Mouse (Mus musculus): ENCODE results near the gene Sart3. TPM values are rescaled to one million over a fixed set of nuclear protein-coding genes. Genes with fewer than 3 reads are reported as not detected.

The Sart3 gene
- polyA plus RNA-seq, 1 experiment from 2014 or later = 100 TPM

- H3K4me3 ChIP-seq = no peak overlapping the region
- H3K27me3 ChIP-seq (ENCODE audit: low read depth, poor library complexity, severe bottlenecking) = 0 out of 2 replicates have a peak, but pooled peaks cover 10% of the 10 kb centered on the region
- H3K36me3 ChIP-seq = no peaks in the 10 kb centered on the region
- peaks cover 26% of the 10 kb centered on the region for H3K4me1 ChIP-seq
- H3K9me3 ChIP-seq (replicated peaks) = no peaks in the 10 kb centered on the region
- DNase-seq (ENCODE audit: low spot score) = no peak
- 82% methylated on average over 12 of the region's 12 CpGs for WGBS
- no peak overlapping the region for H3K27ac ChIP-seq
Measured at GRCm38 (mm10) chr5:113725417-113725816, 46.9 kb downstream of the Sart3 start.

GRCm38 (mm10) chr5:113724446-113724845 lies 47.9 kb downstream of the Sart3 start, which contains the start of gene 1700069L16Rik:
Gene 1700069L16Rik, minus strand, starts transcription at chr5:113724772.
- Histone ChIP-seq H3K27ac (no peak within 1 kb of the TSS), H3K36me3 (no peaks in the 10 kb centered on the region), H3K9me3 (replicated peaks) (no peaks in the 10 kb centered on the region), H3K27me3 (ENCODE audit: low read depth, poor library complexity, severe bottlenecking) (0 out of 2 replicates have a peak, but pooled peaks cover 10% of the 10 kb centered on the region), H3K4me3 (no peak within 1 kb of the TSS), H3K4me1 (peaks cover 21% of the 10 kb centered on the region)
- DNase-seq (ENCODE audit: low spot score) = peak; percentile 96
- WGBS = 4% methylated on average over 15 of the region's 15 CpGs

GRCm38 (mm10) chr5:113723567-113724237 lies 48.6 kb downstream of the Sart3 start:
- no peak for DNase-seq (ENCODE audit: low spot score)
- 39% methylated on average over 8 of the region's 8 CpGs for WGBS
- H3K9me3 ChIP-seq (replicated peaks) = no peaks in the 10 kb centered on the region
- 0 out of 2 replicates have a peak, but pooled peaks cover 10% of the 10 kb centered on the region for H3K27me3 ChIP-seq (ENCODE audit: low read depth, poor library complexity, severe bottlenecking)
- H3K27ac ChIP-seq = no peak overlapping the region
- H3K4me1 ChIP-seq = peaks cover 20% of the 10 kb centered on the region
- no peaks in the 10 kb centered on the region for H3K36me3 ChIP-seq
- H3K4me3 ChIP-seq = no peak overlapping the region

GRCm38 (mm10) chr5:113722224-113723013 lies 49.9 kb downstream of the Sart3 start:
- no peak overlapping the region for H3K4me3 ChIP-seq
- H3K27ac ChIP-seq = no peak overlapping the region
- no peaks in the 10 kb centered on the region for H3K9me3 ChIP-seq (replicated peaks)
- 84% methylated on average over 10 of the region's 10 CpGs for WGBS
- no peaks in the 10 kb centered on the region for H3K36me3 ChIP-seq
- peaks cover 12% of the 10 kb centered on the region for H3K4me1 ChIP-seq
- H3K27me3 ChIP-seq (ENCODE audit: low read depth, poor library complexity, severe bottlenecking) = 0 out of 2 replicates have a peak, but pooled peaks cover 9% of the 10 kb centered on the region
- no peak for DNase-seq (ENCODE audit: low spot score)

- Histone ChIP-seq H3K27me3 (ENCODE audit: low read depth, poor library complexity, severe bottlenecking) (0 out of 2 replicates have a peak, but pooled peaks cover 5% of the 10 kb centered on the region), H3K36me3 (no peaks in the 10 kb centered on the region), H3K27ac (no peak overlapping the region), H3K9me3 (replicated peaks) (no peaks in the 10 kb centered on the region), H3K4me1 (peaks cover 17% of the 10 kb centered on the region), H3K4me3 (no peak overlapping the region)
- WGBS = 89% methylated on average over 8 of the region's 8 CpGs
- DNase-seq (ENCODE audit: low spot score) = no peak
Measured at GRCm38 (mm10) chr5:113719221-113719661, 53.1 kb downstream of the Sart3 start.

- 9% methylated on average over 12 of the region's 12 CpGs for WGBS
- Histone ChIP-seq H3K27ac (no peak overlapping the region), H3K4me1 (peaks cover 10% of the 10 kb centered on the region), H3K27me3 (ENCODE audit: low read depth, poor library complexity, severe bottlenecking) (no peaks in the 10 kb centered on the region), H3K36me3 (no peaks in the 10 kb centered on the region), H3K4me3 (no peak overlapping the region), H3K9me3 (replicated peaks) (no peaks in the 10 kb centered on the region)
- peak; percentile 73 for DNase-seq (ENCODE audit: low spot score)
Measured at GRCm38 (mm10) chr5:113716581-113717388, 55.5 kb downstream of the Sart3 start.

- H3K4me1 ChIP-seq = peaks cover 10% of the 10 kb centered on the region
- no peak for DNase-seq (ENCODE audit: low spot score)
- H3K36me3 ChIP-seq = no peaks in the 10 kb centered on the region
- no peak overlapping the region for H3K27ac ChIP-seq
- no peaks in the 10 kb centered on the region for H3K27me3 ChIP-seq (ENCODE audit: low read depth, poor library complexity, severe bottlenecking)
- no peak overlapping the region for H3K4me3 ChIP-seq
- WGBS = 86% methylated on average over 2 of the region's 2 CpGs
- H3K9me3 ChIP-seq (replicated peaks) = no peaks in the 10 kb centered on the region
Measured at GRCm38 (mm10) chr5:113712861-113713260, 59.4 kb downstream of the Sart3 start.

- no peak for DNase-seq (ENCODE audit: low spot score)
- H3K9me3 ChIP-seq (replicated peaks) = no peaks in the 10 kb centered on the region
- H3K4me1 ChIP-seq = peaks cover 19% of the 10 kb centered on the region
- 60% methylated on average over 21 of the region's 21 CpGs for WGBS
- no peak overlapping the region for H3K4me3 ChIP-seq
- no peaks in the 10 kb centered on the region for H3K27me3 ChIP-seq (ENCODE audit: low read depth, poor library complexity, severe bottlenecking)
- no peaks in the 10 kb centered on the region for H3K36me3 ChIP-seq
- H3K27ac ChIP-seq = no peak overlapping the region; the same call in 1 of the 2 replicates
Measured at GRCm38 (mm10) chr5:113703803-113704585, 68.3 kb downstream of the Sart3 start.

GRCm38 (mm10) chr5:113700388-113701023 lies 71.8 kb downstream of the Sart3 start:
- Histone ChIP-seq H3K4me3 (no peak overlapping the region), H3K36me3 (no peaks in the 10 kb centered on the region), H3K27ac (no peak overlapping the region), H3K4me1 (peaks cover 35% of the 10 kb centered on the region), H3K9me3 (replicated peaks) (no peaks in the 10 kb centered on the region), H3K27me3 (ENCODE audit: low read depth, poor library complexity, severe bottlenecking) (no peaks in the 10 kb centered on the region)
- no peak for DNase-seq (ENCODE audit: low spot score)
- 79% methylated on average over 19 of the region's 19 CpGs for WGBS

- Histone ChIP-seq H3K9me3 (replicated peaks) (no peaks in the 10 kb centered on the region; the same call in 1 of the 2 replicates), H3K4me1 (peaks cover 43% of the 10 kb centered on the region), H3K4me3 (0 out of 2 replicates have a peak overlapping the region, but pooled peaks have one; percentile 21), H3K27ac (peak overlapping the region; percentile 81), H3K27me3 (ENCODE audit: low read depth, poor library complexity, severe bottlenecking) (no peaks in the 10 kb centered on the region), H3K36me3 (no peaks in the 10 kb centered on the region)
- WGBS = 40% methylated on average over 5 of the region's 5 CpGs
- DNase-seq (ENCODE audit: low spot score) = peak; percentile 62
Measured at GRCm38 (mm10) chr5:113694415-113694814, 77.9 kb downstream of the Sart3 start.

GRCm38 (mm10) chr5:113694000-113694399 lies 78.3 kb downstream of the Sart3 start:
- WGBS = 54% methylated on average over 4 of the region's 4 CpGs
- Histone ChIP-seq H3K4me1 (peaks cover 47% of the 10 kb centered on the region), H3K4me3 (peak overlapping the region; percentile 21; the same call in 1 of the 2 replicates), H3K36me3 (no peaks in the 10 kb centered on the region), H3K9me3 (replicated peaks) (no peaks in the 10 kb centered on the region; the same call in 1 of the 2 replicates), H3K27ac (peak overlapping the region; percentile 61; the same call in 1 of the 2 replicates), H3K27me3 (ENCODE audit: low read depth, poor library complexity, severe bottlenecking) (no peaks in the 10 kb centered on the region)
- no peak for DNase-seq (ENCODE audit: low spot score)
